Mouse (Mus musculus): ENCODE results near the gene Tssk4.
A peak's percentile ranks its signal among the peaks of the same experiment; 100 is the strongest.

The Tssk4 gene

DNA sequence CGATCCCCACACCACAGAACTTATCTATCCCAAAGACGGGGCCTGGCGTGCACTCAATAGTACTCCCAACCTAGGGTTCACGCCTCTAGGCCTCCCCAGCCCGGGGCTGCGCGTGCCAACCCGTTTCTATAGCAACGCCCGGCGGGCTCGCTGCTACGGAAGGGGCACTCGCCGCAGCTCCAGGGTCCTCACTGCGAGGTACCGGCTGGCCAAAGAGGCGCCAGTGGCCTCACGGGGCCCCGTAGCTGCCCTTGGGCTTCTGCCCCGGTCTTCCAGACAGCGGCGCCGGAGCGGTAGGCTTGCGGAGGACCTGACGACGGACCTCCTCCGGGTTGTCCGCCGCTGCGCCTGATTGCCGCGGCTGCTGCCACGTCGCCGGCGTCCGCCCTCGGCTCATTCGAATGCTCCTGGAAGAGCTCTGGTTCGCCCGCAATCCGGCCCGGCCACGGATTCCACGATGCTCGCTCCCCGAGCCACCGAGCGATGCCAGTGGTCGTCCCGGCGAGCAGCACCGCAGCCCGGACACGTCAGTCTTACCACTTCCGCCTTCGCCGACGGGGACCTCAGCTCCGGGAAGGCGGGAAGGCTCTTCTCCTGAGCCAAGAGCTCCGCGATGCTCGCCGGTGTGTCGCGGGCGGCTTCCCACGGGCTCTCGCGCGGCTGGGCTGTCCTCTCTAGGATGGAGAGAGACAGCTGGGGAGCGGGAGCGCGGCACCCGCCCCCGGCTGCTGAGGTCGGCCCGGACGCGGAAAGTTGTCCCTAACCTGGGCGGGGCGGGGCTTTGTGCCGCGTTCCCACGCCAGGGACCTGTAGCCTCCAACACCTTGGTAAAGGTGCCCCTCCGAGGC, 6.7 kb upstream of the Tssk4 start, which contains the start of gene Tm9sf1:
Gene Tm9sf1, minus strand, starts transcription at position 747 of the 848 bp plus-strand sequence.
- DNase-seq (ENCODE audit: extremely low spot score, low spot score), result peak; percentile 88

DNA sequence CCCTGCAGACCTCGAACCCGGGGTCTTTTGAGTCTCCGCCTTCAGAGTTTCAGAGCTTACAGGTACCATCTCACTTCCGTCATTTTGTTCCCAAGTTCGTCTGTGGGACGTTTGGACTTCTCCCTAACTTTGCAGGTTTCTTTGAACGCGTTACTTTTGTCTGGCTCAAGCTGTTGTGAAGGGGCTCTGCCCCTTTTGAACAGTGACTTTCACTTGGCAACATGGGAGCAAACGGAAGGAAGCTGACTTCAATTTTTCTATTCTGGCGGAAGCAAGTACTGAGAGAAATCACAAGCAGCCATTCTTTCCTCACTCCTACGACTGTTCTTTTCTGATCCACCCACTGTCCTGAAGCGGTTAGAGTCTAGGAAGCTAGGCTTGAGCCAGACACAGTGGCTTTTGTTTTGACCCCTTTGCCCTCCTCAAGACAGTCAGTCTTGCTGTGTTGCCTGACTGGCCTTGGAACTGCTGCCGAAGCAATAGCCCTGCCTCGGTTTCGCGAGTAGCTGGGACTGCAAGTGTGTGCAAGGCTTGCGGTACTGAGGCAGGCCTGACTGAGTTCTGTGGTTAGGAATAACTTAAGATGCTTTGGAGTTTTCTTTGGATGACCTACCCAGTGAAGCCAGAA, 5.6 kb upstream of the Tssk4 start:
- peak; percentile 22 for DNase-seq (ENCODE audit: extremely low spot score, low spot score)

DNA sequence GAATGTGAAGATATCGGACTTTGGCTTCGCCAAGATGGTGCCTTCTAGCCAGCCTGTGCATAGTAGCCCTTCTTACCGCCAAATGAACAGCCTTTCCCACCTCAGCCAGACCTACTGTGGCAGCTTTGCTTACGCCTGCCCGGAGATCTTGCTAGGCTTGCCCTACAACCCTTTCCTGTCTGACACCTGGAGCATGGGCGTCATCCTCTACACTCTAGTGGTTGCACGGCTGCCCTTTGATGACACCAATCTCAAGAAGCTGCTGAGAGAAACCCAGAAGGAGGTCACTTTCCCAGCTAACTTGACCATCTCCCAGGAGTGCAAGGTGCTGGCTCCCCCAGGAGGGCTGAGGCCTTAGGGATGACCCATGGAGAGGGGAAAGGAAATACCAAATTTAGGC, 1.5 kb downstream of the Tssk4 start:
- no peak for DNase-seq (ENCODE audit: extremely low spot score, low spot score)

DNA sequence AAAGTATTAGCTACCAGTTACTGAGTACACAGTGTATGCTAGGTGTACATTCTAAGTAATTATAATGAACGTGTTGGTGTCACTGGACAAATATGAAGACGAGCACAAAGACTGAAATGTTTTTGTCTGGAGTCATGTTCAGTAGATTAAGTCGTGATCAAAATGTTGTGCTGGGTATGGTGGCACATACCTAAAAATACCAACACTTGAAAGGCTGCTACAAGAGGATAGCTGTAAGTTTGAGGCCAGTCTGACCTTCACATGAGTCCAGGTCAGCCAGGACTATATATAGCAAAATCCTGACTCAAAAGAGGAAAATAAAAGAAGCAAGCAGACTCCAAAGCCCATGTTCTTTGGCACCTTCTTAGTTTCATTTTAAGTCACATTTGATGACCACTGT, 7.0 kb downstream of the Tssk4 start:
- no peak for DNase-seq (ENCODE audit: extremely low spot score, low spot score)

DNA sequence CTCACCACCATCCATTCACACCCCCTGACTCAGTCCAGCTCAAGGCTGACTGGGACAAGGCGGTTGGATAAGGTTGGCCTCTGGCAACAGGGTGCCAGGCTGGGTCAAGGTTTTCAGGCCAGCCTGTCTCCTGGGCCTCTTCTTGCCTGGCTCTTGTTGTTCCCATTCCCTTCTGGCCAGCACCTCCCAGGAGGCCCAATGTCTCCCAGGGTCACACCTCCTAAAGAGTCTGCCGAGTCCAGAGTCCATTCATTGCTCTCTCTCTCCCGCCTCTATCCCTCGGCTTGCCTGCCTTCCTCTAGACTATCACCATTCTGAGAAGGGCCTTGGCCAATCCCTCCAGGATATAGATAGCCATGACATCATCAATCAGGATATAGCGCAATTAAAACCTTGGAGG, 8.0 kb downstream of the Tssk4 start:
- no peak for DNase-seq (ENCODE audit: extremely low spot score, low spot score)

DNA sequence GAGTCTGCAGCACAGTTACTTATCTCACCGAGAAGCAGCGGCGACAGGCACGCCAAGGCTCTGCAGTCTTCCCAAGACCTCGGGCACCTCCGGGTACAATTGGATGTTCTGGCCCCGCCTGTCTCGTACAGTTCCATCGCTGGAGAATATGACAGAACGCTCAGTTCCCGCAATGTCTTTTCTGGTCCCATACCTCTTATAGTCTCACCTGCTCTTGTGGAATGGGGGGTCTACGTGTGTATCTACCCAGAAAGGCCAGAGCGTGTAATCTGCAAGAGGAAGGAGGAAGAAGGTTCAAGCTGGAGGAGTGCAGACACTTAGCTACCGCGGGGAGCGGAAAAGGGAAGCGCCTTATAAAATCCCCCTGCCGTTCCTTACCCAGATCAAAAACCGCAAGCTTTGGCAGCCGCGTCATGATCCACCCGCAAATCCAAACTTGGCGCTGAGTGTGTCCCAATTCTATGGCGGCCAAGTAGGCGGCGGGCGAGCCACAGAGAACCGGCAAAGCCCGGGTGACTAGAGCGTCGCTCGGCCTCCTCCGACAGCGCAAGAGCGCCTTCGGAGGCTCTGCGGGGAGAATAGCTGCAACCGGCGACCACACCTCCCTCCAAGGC, 10.1 kb downstream of the Tssk4 start, which contains the start of gene Mdp1:
Gene Mdp1, minus strand, starts transcription at position 549 of the 614 bp plus-strand sequence.
- DNase-seq (ENCODE audit: extremely low spot score, low spot score), result peak; percentile 77

DNA sequence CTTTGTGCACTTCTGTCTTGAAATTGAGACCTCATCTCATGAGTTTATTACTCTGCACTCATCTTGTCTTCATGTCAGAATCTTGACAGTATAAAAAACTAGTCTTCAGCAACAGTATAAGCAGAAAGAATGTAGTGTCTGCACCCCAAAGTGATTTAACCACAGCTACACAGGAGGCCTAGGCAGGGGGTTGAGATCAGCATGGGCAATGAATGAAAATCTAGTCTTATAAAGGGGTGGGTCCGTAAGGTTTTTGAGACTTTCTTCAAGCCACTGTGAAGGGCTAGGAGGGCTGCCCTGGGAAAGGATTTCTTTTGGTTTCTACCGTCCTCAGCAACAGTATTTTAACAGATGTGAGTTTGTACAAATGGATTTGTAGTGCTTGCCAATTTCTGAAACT, 10.7 kb downstream of the Tssk4 start:
- DNase-seq (ENCODE audit: extremely low spot score, low spot score), result no peak

DNA sequence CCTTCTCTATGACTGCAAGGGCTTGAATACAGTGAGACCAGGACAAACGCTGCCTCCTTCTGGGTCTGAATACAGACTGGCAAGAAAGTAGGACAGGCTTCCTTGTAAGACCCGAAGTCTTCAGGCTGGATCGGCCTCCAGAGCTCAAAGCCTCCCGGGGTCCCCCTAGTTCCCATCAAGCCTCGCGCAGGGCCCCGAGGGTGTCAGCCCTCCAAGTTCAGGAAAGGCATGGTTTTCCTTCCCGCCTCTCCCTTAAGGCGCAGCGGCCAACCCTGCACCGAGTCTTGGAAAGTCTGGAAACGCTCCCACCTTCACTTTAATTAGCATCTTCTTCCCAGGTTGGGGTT, 21.5 kb downstream of the Tssk4 start:
- DNase-seq (ENCODE audit: extremely low spot score, low spot score), result no peak

DNA sequence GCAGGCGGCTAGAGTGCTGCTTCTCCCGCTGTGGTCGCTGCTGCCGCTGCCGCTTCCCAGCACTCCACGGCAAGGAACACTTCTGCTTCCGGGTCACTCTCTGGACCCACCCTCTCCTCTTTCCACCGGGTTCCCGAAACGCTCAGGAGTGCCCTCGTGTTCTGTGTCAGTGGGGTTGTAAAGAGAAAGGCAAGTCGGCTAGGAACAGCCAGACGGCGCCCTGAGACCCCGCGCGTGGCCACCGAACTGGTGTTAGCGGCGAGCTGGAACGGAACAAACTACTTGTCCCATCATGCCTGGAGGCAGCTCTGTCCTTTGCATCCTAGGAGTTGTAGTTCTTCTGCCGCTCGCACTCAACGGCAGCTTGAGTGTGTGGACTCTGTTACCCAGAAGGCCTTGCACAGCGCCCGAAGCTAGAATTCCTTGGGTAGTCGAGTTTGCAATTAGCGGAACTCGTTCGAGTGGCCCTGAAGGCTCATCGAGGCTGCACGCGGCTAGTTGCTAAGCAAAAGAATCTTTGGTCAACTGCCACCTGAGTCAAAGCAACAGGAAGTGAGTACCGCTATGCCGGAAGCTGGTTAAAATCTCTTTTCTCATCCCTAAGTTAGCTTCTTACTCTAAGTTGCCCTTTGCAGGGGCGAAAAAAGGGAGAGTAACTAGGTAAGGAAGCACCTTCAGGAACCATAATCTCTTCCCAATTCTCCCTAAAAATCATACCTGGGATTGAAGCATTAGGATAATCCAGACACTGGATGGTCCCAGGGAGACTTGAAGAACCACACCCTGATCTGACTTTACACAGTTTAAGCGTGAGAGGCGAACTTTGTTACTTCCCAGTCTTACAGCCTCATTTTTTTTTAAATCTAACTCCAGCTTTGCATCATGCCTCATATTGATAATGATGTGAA, 22.1 kb downstream of the Tssk4 start, which contains the start of the genes Gmpr2 and Nedd8:
Gene Gmpr2, plus strand, starts transcription at position 109 of the 908 bp plus-strand sequence.
Gene Nedd8, minus strand, starts transcription at position 292 of the 908 bp plus-strand sequence.
- DNase-seq (ENCODE audit: extremely low spot score, low spot score), result peak; percentile 90

DNA sequence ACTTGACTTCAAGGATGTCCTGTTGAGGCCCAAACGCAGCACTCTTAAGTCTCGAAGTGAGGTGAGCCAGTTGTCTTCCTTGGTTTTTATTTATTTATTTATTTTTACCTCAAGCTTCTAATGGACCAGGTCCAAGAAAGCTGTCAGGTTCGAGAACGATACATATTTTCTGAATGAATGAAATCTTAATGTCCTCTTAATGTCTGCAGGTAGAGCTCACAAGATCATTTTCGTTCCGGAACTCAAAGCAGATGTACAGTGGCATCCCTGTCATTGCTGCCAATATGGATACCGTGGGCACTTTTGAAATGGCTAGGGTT, 22.7 kb downstream of the Tssk4 start:
- DNase-seq (ENCODE audit: extremely low spot score, low spot score), result no peak

DNA sequence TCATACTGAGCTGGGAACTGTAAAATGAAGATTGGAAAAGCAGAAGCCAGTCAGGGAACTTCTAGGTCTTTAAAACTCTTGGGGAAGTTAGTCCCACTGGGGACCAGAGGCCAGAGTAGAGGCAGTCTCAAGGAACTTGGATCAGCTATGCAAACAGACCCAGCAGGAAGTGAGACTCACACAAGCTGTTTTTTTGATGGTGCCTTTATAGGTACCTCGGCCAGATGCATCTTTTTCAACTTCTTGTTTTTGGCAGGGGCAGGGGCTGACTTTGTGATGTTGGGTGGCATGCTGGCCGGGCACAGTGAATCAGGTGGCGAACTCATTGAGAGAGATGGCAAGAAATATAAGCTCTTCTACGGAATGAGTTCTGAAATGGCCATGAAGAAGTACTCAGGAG, 27.6 kb downstream of the Tssk4 start:
- DNase-seq (ENCODE audit: extremely low spot score, low spot score), result no peak

DNA sequence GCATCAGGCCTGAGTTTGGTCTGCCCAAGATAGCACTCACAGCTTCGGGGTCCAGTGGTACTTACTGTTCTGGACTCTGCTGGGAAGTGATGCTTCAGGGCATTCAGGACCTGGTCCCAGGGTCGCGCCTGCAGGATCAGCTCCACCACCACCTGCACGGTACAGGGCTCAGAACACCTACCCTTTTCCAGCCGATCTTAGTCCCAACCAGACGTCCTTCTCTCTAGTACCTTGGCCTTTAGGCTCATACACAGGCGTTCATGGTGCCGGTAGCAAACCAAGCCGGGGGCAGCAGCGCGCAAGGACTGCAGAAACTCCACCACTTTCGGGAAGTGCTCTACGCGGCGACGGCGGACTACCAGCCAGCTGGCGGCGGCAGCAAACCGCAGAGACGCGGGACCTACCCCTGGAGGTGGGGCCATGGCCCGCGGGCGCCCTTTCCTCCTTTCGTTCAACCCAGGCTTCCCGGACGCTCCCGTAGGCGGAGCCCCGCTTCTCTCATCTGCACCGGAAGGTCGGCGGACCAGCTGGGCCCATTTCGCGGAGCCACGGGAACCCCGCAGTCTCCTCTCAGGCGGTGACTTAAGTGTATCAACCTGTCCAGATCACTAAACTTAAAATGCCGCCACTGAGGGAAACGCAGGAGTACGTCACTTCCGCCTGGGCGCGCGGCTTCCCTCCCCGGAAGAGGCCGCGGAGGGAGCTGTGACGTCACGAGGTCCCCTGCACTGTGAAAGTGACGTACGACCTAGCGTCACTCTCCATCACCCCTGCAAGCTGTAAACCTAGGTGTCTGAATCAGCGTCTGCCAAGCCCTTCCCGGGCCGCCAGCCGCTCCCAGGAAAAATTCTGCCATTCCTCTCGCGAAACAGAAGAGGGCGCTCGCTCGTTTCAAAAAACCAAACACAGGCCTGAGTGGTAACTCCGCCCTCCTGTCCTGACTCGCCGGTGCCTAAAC, 31.5 kb downstream of the Tssk4 start, which contains the start of gene Tinf2:
Gene Tinf2, minus strand, starts transcription at position 661 of the 958 bp plus-strand sequence.
- DNase-seq (ENCODE audit: extremely low spot score, low spot score), result peak; percentile 97

DNA sequence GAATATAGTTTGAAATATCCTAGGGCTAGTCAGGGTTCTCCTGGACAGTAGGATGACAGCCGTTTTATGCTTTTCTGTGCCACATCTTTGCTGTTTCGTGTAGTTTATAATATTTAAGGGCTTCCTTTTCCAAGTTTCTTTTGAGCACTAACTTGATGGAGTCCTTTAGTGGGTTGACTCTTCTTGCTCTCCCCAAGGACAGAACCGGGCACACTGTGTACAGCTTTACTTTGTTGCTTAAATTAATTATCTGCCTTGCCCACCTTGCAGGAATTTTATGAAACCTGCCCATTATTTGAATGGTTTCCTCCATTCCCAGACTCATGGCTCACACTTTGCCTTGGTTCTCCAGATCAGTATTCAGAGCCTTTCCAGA, 32.1 kb downstream of the Tssk4 start:
- no peak for DNase-seq (ENCODE audit: extremely low spot score, low spot score)

DNA sequence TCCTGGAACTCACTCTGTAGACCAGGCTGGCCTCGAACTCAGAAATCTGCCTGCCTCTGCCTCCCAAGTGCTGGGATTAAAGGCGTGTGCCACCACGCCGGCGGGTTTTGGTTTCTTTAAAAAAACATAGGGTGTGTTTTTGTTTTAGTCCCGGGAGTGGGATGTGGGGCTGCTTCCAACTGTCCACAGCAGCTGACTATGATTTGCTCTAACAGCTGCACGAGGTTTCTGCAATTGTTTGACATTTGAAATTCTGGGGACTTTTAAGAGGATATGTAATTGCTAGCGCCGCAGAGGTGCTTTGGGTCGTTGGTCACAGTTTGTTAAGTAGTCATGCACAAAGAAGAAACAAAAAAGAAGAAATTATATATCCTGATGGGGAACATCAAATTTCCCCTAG, 39.4 kb downstream of the Tssk4 start:
- DNase-seq (ENCODE audit: extremely low spot score, low spot score), result no peak

DNA sequence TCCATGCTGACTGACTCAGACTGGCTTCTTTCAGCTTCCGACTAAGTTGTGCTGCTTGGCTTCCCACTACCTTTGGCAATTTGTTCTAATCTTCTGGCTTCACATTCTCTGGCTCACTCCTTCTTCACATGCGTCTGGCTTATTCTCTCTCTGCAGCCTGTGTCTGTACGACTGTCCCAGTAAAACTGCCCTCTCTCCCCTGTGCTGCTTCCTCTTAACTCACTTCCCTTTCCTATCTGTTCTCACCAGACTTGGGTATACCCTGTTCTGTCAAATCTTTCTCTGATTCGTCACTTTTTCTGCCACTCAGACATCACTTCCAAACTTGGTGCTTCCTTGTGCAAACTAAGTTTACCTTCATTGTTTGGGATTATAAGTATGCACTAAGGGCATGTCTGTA, 47.2 kb downstream of the Tssk4 start:
- no peak for DNase-seq (ENCODE audit: extremely low spot score, low spot score)

DNA sequence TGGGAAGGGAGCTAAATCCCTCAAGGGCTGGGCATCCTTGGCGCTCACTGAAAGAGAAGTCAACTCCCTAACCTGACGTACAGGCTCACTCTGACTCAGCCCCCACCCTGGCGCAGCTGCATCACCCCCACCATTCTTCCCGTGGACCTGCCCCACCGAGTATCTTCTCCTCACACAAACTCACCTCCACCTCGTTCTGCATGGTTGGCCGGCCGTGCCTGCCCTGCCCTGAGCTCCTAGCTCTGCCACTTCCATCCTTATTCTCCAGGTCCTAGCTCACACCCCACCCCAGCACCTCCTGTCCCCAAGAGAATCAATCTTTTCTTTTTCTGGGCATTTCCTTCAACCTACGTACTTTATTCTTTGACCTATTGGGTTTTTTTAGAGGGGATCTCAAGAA, 51.1 kb downstream of the Tssk4 start:
- DNase-seq (ENCODE audit: extremely low spot score, low spot score), result no peak
